Mouse (Mus musculus) CH12.LX (cell line): ENCODE results near the gene Phf10. TPM values are rescaled to one million over a fixed set of nuclear protein-coding genes. Genes with fewer than 3 reads are reported as not detected.

ENCODE experiments used
- DNase-seq: peaks from one replicate; pipeline ENCODE4 v3.0.0-alpha.2; 2013; ENCODE audit errors: extremely low read depth
- H3K27ac ChIP-seq: 2 replicates; pipeline ENCODE4 v1.5.1; 2012; ENCODE audit warnings: low read depth, mild to moderate bottlenecking, control low read depth, moderate library complexity; ENCODE audit not compliant: insufficient read depth
- H3K27me3 ChIP-seq: replicated peaks from 2 replicates; pipeline ENCODE3; 2012; ENCODE audit warnings: inconsistent platforms
- H3K36me3 ChIP-seq, 2 experiments: replicated peaks in 1 of 2; 2 replicates each; pipeline versions ENCODE3 to v1.6.1; 2012; ENCODE audit warnings: inconsistent platforms in 1 of 2, low read length in 1 of 2, mild to moderate bottlenecking in 1 of 2, mixed read lengths in 1 of 2, moderate library complexity in 1 of 2; ENCODE audit not compliant: control insufficient read depth in 1 of 2, insufficient read depth in 1 of 2
- H3K4me1 ChIP-seq, 2 experiments: 2 replicates each; pipeline ENCODE4 v1.6.1; 2012; ENCODE audit warnings: inconsistent platforms in 1 of 2, moderate library complexity in 1 of 2; ENCODE audit not compliant: insufficient read depth in 2 of 2, control insufficient read depth in 1 of 2
- H3K4me2 ChIP-seq: 2 replicates; pipeline ENCODE4 v1.6.1; 2012; ENCODE audit warnings: low read depth, mild to moderate bottlenecking, control low read depth; ENCODE audit not compliant: poor library complexity, insufficient read depth, severe bottlenecking
- H3K4me3 ChIP-seq, 3 experiments: fragments of 150-350 bp in 1 of 3; sonication (generic) in 1 of 3; replicated peaks in 1 of 3; 2 replicates each; pipeline versions ENCODE3 to v1.5.1; 2011 to 2012; ENCODE audit warnings: low read depth in 2 of 3, low read length in 2 of 3, mild to moderate bottlenecking in 2 of 3, moderate library complexity in 2 of 3, control low read depth in 1 of 3, improper control_type of control experiment in 1 of 3, inconsistent platforms in 1 of 3, mixed read lengths in 1 of 3; ENCODE audit not compliant: poor library complexity in 1 of 3
- H3K79me2 ChIP-seq: replicated peaks from 2 replicates; pipeline ENCODE4 v1.6.1; 2012; ENCODE audit warnings: mild to moderate bottlenecking, moderate library complexity; ENCODE audit not compliant: control insufficient read depth, poor library complexity, insufficient read depth, severe bottlenecking; ENCODE audit errors: extremely low read depth
- H3K9ac ChIP-seq: 2 replicates; pipeline ENCODE4 v1.6.1; 2012; ENCODE audit warnings: low read depth, mild to moderate bottlenecking, control low read depth, moderate library complexity; ENCODE audit not compliant: insufficient read depth
- H3K9me3 ChIP-seq: replicated peaks from 2 replicates; pipeline ENCODE3; 2012; ENCODE audit warnings: low read length, inconsistent platforms, mixed read lengths
- BHLHE40 ChIP-seq: IDR thresholded peaks from 2 replicates; pipeline ENCODE4 v1.6.1; 2011; ENCODE audit warnings: mild to moderate bottlenecking, low read depth, low read length, improper control_type of control experiment
- CHD2 ChIP-seq: IDR thresholded peaks from 2 replicates; pipeline ENCODE4 v1.6.1; 2011; ENCODE audit warnings: low read length, improper control_type of control experiment
- CTCF ChIP-seq, 2 experiments: IDR thresholded peaks in 1 of 2; conservative IDR thresholded peaks in 1 of 2; 2 replicates each; pipeline ENCODE4 v1.5.1; 2011 to 2012; ENCODE audit warnings: low read depth in 2 of 2, low read length in 2 of 2, improper control_type of control experiment in 1 of 2, inconsistent platforms in 1 of 2, mild to moderate bottlenecking in 1 of 2, moderate library complexity in 1 of 2
- GABPA ChIP-seq: IDR thresholded peaks from 2 replicates; pipeline ENCODE4 v1.6.1; 2012; ENCODE audit warnings: low read depth, low read length, improper control_type of control experiment, inconsistent platforms; ENCODE audit not compliant: insufficient replicate concordance
- JUND ChIP-seq: conservative IDR thresholded peaks from 2 replicates; pipeline ENCODE4 v1.6.1; 2011; ENCODE audit warnings: low read depth, low read length, improper control_type of control experiment
- MAFK ChIP-seq: IDR thresholded peaks from 2 replicates; pipeline ENCODE4 v1.6.1; 2011; ENCODE audit warnings: low read length, improper control_type of control experiment; ENCODE audit not compliant: insufficient replicate concordance
- MEF2A ChIP-seq: IDR thresholded peaks from 2 replicates; pipeline ENCODE4 v1.6.1; 2014; ENCODE audit warnings: low read depth, mild to moderate bottlenecking, inconsistent platforms, low read length, improper control_type of control experiment, borderline replicate concordance
- POLR2A ChIP-seq: IDR thresholded peaks from 2 replicates; pipeline ENCODE4 v1.6.1; 2011; ENCODE audit warnings: low read depth, mild to moderate bottlenecking, improper control_type of control experiment, low read length
- POLR2AphosphoS2 ChIP-seq: IDR thresholded peaks from 2 replicates; pipeline ENCODE4 v1.6.1; 2011; ENCODE audit warnings: low read depth, low read length, improper control_type of control experiment
- RAD21 ChIP-seq: IDR thresholded peaks from 2 replicates; pipeline ENCODE4 v1.6.1; 2011; ENCODE audit warnings: low read depth, mild to moderate bottlenecking, low read length, improper control_type of control experiment, moderate library complexity
- SMC3 ChIP-seq: IDR thresholded peaks from 2 replicates; pipeline ENCODE4 v1.6.1; 2011; ENCODE audit warnings: low read depth, low read length, improper control_type of control experiment
- TBP ChIP-seq: conservative IDR thresholded peaks from 2 replicates; pipeline ENCODE4 v1.6.1; 2011; ENCODE audit warnings: low read depth, low read length, improper control_type of control experiment
- USF2 ChIP-seq: conservative IDR thresholded peaks from 2 replicates; pipeline ENCODE4 v1.6.1; 2011; ENCODE audit warnings: low read depth, low read length, improper control_type of control experiment
- dilution Hi-C: fragments of 300-500 bp; cut with MboI; formaldehyde crosslinking; loops from 2 replicates; pipeline ENCODE4 v1.14.3; 2020; ENCODE audit warnings: low sequenced_read_pairs; ENCODE audit not compliant: extremely low pct_unique_long_range_greater_than_20kb, extremely low pct_ligation_motif_present
- in situ Hi-C: fragments of 300-500 bp; cut with MboI; formaldehyde crosslinking; loops from 3 replicates; pipeline ENCODE4 v1.14.3; 2019; ENCODE audit warnings: low sequenced_read_pairs, low pct_ligation_motif_present, low pct_unique_long_range_greater_than_20kb, mixed read lengths
- polyA plus RNA-seq: library from polyadenylated mRNA; unstranded; fragments of >175 nt; gene quantifications from 2 replicates; pipeline ENCODE4 v1.2.1, GENCODE M21; 2012; ENCODE audit warnings: low read depth; ENCODE audit not compliant: insufficient read length
- total RNA-seq, 2 experiments: library from RNA; depleted of rRNA; stranded (reverse); fragments of 300-350 nt in 1 of 2; fragments of >200 nt in 1 of 2; gene quantifications; 2 replicates each; pipeline ENCODE4 v1.2.3; 2012 to 2014

The Phf10 gene
- total and polyA plus RNA-seq, 3 experiments, result 225 to 364 (median 343) TPM

- Histone ChIP-seq H3K4me2 (no peak overlapping the region), H3K9me3 (no peaks in the 10 kb centered on the region), H3K27me3 (no peaks in the 10 kb centered on the region), H3K4me3 (no peak overlapping the region), H3K79me2 (peaks cover 53% of the 10 kb centered on the region), H3K4me1 (peaks cover 8 to 40% of the 10 kb centered on the region in 2 experiments), H3K27ac (no peak overlapping the region), H3K9ac (no peak overlapping the region), H3K36me3 (peaks cover 64 to 98% of the 10 kb centered on the region in 2 experiments)
- no peak for TF ChIP-seq RAD21
- no peak for TF ChIP-seq TBP
- TF ChIP-seq CTCF (conservative IDR thresholded peaks at IDR 0.05 in 1 of 2, IDR thresholded peaks at IDR 0.05 in 1 of 2; ENCODE audit: low read depth in 2 of 2, low read length in 2 of 2), result no peak
- DNase-seq, result no peak
- dilution Hi-C loops, result no loop called here
- in situ Hi-C loops, result no loop called here
These were observed 11.8 kb downstream of the Phf10 start for GRCm38 (mm10) chr17:14949161-14949827.

DNA sequence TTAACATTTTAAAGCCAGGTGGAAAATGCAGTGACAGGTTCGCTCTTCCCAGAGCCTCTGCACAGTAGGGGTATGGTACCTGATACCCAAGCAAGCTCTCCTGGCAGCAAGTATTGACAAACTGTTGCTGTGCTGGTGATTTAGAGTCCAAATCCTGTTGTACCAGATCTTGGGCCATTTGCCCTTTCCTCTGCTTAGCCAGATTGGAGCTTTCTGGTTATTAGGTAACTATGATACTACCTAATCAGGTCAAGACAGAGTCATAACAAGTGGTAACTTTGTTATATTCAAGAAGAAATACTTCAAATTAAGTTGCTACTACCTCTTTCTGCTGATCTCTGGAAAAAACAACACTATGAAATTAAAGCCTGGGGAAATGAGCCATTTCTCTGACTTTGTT is 16.5 kb downstream of the Phf10 start:
- Histone ChIP-seq H3K4me2 (peak overlapping the region; percentile 24; the same call in 1 of the 2 replicates), H3K27ac (no peak overlapping the region), H3K27me3 (no peaks in the 10 kb centered on the region), H3K79me2 (peaks cover 24% of the 10 kb centered on the region), H3K4me1 (peaks cover 4 to 28% of the 10 kb centered on the region in 2 experiments), H3K4me3 (no peak overlapping the region), H3K9ac (no peak overlapping the region), H3K9me3 (no peaks in the 10 kb centered on the region), H3K36me3 (peaks cover 37 to 59% of the 10 kb centered on the region in 2 experiments)
- dilution Hi-C loops (no loop called here), in situ Hi-C loops (no loop called here)
- TF ChIP-seq POLR2A, result no peak
- no peak for TF ChIP-seq GABPA
- no peak for TF ChIP-seq TBP
- no peak for TF ChIP-seq BHLHE40
- TF ChIP-seq USF2, result no peak
- no peak for DNase-seq

DNA sequence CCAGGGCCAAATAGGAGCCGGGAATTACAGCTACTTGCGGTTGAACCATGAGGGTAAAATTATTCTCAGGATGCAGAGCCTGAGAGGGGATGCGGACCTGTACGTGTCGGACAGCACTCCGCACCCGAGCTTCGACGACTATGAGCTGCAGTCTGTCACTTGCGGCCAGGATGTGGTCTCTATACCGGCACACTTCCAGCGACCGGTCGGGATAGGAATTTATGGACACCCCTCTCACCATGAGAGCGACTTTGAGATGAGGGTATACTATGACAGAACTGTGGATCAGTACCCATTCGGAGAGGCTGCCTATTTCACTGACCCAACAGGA is 17.4 kb downstream of the Phf10 start:
- TF ChIP-seq MEF2A (no peak), CHD2 (0 out of 2 replicates have a peak, but pooled peaks have one; percentile 24), SMC3 (no peak), MAFK (no peak), POLR2AphosphoS2 (peak; percentile 33; the same call in 1 of the 2 replicates), JUND (no peak)
- dilution Hi-C loops (no loop called here), in situ Hi-C loops (no loop called here)
- Histone ChIP-seq H3K9me3 (no peaks in the 10 kb centered on the region), H3K27me3 (no peaks in the 10 kb centered on the region), H3K4me1 (peaks cover 4 to 28% of the 10 kb centered on the region in 2 experiments), H3K4me3 (peak overlapping the region; percentile 69 to 79 (median 79)), H3K36me3 (peaks cover 30 to 50% of the 10 kb centered on the region in 2 experiments), H3K4me2 (peak overlapping the region; percentile 63), H3K79me2 (peaks cover 19% of the 10 kb centered on the region), H3K27ac (peak overlapping the region; percentile 29; the same call in 1 of the 2 replicates), H3K9ac (peak overlapping the region; percentile 65)
- no peak for DNase-seq
